Mouse (Mus musculus): ENCODE data around the gene Ifnab.

Ifnab gene

DNA sequence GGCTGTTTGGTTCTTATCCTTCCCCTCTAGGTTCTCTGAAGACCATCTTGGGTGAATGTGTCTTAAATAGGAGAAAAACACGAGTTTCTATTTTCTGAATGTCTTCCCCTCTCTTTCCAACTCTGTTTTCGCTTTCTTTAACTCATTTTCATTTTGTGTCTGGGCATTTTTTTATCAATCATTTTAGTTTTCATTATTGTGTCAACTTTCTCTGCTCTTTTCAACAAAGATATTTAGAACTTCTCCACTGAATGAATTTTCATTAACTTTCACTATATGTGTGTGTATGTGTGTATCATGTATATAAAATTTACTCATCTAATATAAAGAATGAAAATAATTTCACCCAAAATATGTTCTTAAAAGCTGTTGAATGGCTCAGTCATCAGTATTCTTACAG is at the start of gene Ifnab:
Gene Ifnab, minus strand, starts transcription at position 101 of the 400 bp plus-strand sequence.
- Histone ChIP-seq H3K27me3 (ENCODE audit: control insufficient read depth, insufficient read depth, low read length, poor library complexity, severe bottlenecking) (no peaks in the 10 kb centered on the region), H3K36me3 (ENCODE audit: control insufficient read depth, insufficient read depth, low read length, poor library complexity, severe bottlenecking) (no peaks in the 10 kb centered on the region)
- DNase-seq (ENCODE audit: low read depth, low spot score) = no peak

DNA sequence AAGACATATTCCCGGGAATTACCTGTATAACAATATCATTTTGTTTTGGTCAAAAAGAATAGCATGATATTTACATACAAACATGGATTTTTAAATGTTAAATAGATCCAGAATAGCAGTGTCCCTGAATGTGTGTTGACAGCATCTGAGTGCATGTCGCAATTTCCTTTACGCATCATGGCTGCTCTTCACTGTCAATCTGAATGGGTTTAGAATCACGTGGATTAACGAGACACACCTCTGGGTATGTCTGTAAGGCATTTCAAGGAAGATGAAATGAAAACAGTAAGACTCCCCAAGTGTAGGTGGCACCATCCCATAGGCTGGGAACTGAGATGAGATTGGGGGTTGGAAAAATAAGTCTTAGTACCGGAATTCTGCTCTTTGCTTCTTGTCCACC is 47.9 kb upstream of the Ifnab start:
- Histone ChIP-seq H3K27me3 (ENCODE audit: control insufficient read depth, insufficient read depth, low read length, poor library complexity, severe bottlenecking) (no peaks in the 10 kb centered on the region; the same call in 1 of the 2 replicates), H3K36me3 (ENCODE audit: control insufficient read depth, insufficient read depth, low read length, poor library complexity, severe bottlenecking) (no peaks in the 10 kb centered on the region)
- DNase-seq (ENCODE audit: low read depth, low spot score) = no peak

DNA sequence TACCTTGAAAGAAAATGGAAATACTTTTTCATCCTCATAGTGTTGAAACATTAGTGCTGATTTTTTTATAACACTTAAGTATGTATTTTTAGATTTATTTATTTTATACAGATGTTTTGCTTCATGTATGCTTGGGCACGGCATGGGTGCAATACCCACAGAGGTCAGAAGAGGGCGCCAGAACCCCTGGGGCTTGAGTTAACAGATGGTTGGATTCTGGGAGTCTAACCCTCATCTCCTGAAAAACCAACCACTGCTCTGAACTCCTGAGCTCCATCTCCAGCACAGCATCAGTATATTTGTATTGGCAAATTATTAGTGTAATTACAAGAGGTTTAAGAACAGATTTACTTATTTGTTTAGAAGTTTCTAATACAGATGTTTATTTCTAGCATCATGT is 47.3 kb upstream of the Ifnab start:
- H3K27me3 ChIP-seq (ENCODE audit: control insufficient read depth, insufficient read depth, low read length, poor library complexity, severe bottlenecking) = no peaks in the 10 kb centered on the region; the same call in 1 of the 2 replicates
- DNase-seq (ENCODE audit: low read depth, low spot score) = peak; percentile 85
- no peaks in the 10 kb centered on the region for H3K36me3 ChIP-seq (ENCODE audit: control insufficient read depth, insufficient read depth, low read length, poor library complexity, severe bottlenecking)

DNA sequence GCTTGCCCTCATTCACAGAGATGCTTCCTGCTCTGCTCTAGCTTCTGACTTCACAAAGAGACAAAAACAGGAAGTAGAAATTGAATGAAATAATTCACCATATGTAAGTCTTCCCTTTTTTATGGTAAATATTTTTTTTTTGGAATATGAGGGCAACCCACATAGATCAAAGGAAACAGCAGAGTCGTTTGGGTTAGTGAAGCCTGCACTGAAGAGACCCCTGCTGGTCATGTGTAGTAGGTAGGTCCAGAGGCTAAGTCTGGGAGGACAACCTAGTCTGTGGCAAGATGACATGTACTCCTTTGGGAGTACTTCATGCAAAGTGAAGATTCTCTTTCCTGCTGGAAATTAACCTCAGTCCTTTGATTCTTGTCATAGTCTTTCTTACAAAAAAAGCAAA is 36.2 kb upstream of the Ifnab start:
- no peaks in the 10 kb centered on the region for H3K36me3 ChIP-seq (ENCODE audit: control insufficient read depth, insufficient read depth, low read length, poor library complexity, severe bottlenecking)
- DNase-seq (ENCODE audit: low read depth, low spot score) = peak; percentile 71

DNA sequence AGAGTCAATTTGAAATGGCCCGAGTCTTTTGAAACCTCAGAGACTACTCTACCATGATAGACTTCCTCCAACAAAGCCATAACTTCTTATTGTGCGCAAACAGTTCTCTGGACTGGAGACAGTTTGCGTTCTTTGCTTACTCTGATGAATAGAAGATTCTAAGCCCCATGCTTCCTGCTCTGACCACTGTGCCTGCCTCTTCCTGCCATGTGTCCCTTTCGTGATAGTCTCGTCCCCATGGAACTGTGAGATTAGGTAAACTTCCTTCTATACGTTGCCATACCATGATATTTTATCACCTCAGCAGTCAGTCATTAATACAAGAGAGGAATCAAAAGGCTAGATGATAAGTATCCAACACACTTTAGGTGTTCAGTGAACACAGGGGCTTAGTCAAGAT is 35.6 kb upstream of the Ifnab start:
- Histone ChIP-seq H3K36me3 (ENCODE audit: control insufficient read depth, insufficient read depth, low read length, poor library complexity, severe bottlenecking) (no peaks in the 10 kb centered on the region), H3K27me3 (ENCODE audit: control insufficient read depth, insufficient read depth, low read length, poor library complexity, severe bottlenecking) (no peaks in the 10 kb centered on the region)
- peak; percentile 48 for DNase-seq (ENCODE audit: low read depth, low spot score)

More for the DNA sequence above, 36.2 kb upstream of the Ifnab start:
- H3K27me3 ChIP-seq (ENCODE audit: control insufficient read depth, insufficient read depth, low read length, poor library complexity, severe bottlenecking) = no peaks in the 10 kb centered on the region

DNA sequence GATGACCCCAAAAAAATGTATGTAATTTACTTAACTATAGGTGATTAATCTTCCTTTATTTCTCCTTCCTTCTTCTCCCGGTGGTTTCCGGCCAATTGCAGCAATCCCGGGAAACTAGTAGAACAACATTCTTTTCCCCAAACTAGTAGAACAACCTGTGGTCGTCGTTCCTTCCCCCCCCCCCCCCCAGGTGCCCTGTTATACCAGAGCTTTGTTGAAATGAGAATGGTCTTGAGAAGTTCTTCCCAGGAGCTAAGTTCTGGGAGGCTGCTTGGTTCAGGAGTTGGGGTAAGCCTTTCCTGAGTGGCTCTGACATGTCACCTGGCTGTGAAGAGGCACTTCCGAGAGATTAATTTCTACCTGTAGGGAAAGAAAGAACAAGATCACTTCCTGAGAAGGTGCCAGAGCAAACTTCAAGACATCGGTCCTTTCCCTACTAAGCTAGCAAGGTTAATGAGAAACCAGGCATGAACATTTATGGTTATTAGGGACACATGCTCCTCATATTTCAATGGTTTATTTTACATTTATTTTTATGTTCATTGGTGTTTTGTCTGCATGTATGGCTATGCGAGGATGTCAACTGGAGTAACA is 32.4 kb upstream of the Ifnab start:
- DNase-seq (ENCODE audit: low read depth, low spot score) = no peak
- Histone ChIP-seq H3K36me3 (ENCODE audit: control insufficient read depth, insufficient read depth, low read length, poor library complexity, severe bottlenecking) (no peaks in the 10 kb centered on the region), H3K27me3 (ENCODE audit: control insufficient read depth, insufficient read depth, low read length, poor library complexity, severe bottlenecking) (no peaks in the 10 kb centered on the region)

DNA sequence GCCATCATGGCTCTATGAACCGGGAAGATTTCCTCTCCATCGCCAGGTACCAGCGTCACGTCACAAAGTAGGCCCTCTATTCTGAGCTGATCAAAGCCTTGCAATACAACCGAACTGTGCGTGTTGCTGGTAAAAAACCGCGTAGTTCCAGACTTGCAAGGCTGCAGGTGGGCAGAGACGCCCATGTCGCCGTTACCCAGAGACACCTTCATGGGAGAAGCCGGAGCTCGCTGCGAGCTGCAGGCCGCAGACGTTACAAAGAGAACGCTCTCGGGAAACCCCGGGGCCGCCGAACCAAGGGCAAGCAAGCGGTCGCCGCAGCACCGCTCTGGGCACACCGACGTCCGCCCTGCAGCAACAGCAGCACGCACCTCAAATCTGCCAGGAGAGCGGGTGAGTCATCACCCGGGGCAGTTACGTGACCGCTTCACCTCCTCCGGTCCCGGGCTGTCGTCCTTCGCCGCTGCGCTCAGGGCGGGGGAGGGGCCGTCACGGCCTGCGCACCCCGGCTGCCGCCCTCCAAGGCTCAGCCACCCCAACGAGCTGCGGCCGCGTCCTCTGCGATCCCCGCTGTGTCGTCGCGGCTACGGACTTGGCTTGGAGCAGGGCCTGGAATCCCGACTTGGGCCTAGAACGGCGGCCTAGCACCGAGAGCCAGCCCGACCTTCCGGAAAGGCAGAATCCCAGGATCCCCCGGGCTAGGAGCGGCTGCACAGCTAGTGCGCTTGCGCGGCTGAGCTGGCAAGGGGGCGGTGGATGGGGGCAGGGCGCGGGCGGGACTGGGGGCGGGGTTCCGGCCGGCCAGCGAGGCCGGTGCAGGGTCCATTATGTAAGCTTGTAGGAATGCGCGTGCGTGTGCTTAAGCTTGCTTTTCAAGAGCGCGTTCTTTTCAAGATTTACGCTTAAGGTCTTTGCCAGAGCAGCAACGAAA is 30.9 kb upstream of the Ifnab start, which contains the start of the genes Gm26566 and Klhl9:
Gene Gm26566, plus strand, starts transcription at position 15 of the 931 bp plus-strand sequence.
Gene Klhl9, minus strand, starts transcription at position 675 of the 931 bp plus-strand sequence.
- peak; percentile 84 for DNase-seq (ENCODE audit: low read depth, low spot score)
- no peaks in the 10 kb centered on the region for H3K27me3 ChIP-seq (ENCODE audit: control insufficient read depth, insufficient read depth, low read length, poor library complexity, severe bottlenecking)
- no peaks in the 10 kb centered on the region for H3K36me3 ChIP-seq (ENCODE audit: control insufficient read depth, insufficient read depth, low read length, poor library complexity, severe bottlenecking)

DNA sequence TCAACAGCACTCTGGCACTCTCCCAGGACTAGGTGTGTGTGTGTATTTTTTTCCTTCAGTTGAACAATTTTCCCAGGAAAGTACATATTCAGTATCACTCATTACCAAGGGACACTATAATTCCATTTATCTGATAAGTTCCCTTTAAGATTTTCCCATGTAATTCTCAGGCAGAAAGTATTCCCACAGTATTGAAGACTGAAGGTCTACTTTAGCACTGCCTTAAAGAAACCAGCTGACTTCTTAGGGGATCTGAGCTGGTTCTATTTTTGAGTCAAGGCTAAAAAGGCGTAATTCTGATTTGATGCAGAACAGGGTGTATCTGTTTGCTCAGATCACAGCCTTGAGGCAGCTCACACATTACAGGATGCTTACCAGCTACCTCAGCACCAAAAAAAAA is 27.6 kb upstream of the Ifnab start:
- H3K36me3 ChIP-seq (ENCODE audit: control insufficient read depth, insufficient read depth, low read length, poor library complexity, severe bottlenecking) = no peaks in the 10 kb centered on the region
- H3K27me3 ChIP-seq (ENCODE audit: control insufficient read depth, insufficient read depth, low read length, poor library complexity, severe bottlenecking) = no peaks in the 10 kb centered on the region
- DNase-seq (ENCODE audit: low read depth, low spot score) = no peak

DNA sequence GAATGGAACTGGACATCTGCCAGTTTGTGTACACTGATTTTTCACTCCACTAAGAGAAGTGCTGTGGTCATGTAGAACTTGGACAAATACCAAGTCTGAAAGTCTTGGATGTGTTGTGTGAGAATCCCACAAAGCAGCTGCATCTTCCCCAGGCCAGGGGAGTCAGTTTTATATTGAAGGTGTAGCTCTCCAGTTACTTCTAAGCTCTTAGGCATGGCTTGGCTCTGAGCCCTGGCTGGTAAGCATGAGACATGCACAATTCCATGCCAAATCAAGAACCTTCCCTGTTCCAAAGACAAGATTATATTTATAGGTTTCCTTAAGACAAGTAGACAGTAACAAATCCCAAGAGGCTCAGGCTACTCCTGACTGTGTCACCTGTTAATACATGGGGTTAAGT is 23.9 kb upstream of the Ifnab start:
- Histone ChIP-seq H3K36me3 (ENCODE audit: control insufficient read depth, insufficient read depth, low read length, poor library complexity, severe bottlenecking) (no peaks in the 10 kb centered on the region), H3K27me3 (ENCODE audit: control insufficient read depth, insufficient read depth, low read length, poor library complexity, severe bottlenecking) (no peaks in the 10 kb centered on the region)
- no peak for DNase-seq (ENCODE audit: low read depth, low spot score)

DNA sequence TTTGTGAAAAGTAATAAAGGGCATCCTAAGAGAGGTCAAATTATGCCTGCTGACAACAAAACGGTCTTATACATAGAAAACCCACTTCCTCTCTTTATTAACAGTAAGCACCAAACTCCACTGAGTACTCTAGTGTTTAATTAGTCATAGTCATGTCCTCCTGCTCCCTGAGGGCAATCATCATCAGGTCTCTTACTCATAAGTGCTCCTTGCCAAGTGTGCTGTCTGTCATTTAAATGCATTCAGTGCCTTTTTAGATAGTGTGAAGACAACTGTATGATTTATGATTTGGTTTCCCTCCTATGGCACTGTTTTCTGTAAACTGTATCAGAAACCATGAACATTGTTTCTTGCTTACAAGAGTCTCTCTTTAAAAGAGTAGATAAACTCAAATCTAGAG is 23.1 kb upstream of the Ifnab start:
- Histone ChIP-seq H3K36me3 (ENCODE audit: control insufficient read depth, insufficient read depth, low read length, poor library complexity, severe bottlenecking) (no peaks in the 10 kb centered on the region), H3K27me3 (ENCODE audit: control insufficient read depth, insufficient read depth, low read length, poor library complexity, severe bottlenecking) (no peaks in the 10 kb centered on the region; the same call in 1 of the 2 replicates)
- DNase-seq (ENCODE audit: low read depth, low spot score) = no peak

DNA sequence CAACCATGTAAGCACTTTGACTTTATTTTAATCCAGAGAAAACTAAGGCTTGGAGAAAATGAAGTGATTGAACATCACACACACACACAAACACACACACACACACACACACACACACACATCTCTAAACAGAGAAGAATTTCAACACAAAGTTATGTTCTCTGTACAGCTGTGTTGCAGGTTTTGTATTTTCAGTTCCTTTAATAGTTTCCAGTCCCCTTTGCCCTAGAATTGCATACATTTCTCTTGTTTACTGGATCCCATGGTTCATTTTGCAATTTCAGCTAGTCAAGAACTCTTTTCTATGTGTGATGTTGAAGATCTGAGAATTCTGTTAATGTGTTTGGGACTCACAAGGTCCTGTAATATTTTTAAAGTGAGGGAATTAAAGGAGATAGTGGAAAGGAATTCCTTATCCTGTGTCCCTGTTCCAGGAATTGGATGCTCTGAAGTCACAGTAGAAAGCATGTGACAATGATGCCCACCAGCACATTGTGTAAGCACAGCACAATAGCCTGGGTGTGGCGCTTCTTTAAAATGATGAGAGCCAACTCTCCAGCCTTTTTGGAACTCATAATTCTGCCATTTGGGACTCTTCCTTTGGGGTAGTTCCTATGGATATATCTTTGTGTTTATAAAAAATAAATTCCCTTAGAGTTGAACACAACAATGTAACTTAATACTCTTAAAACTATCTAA is 16.1 kb upstream of the Ifnab start:
- no peaks in the 10 kb centered on the region; the same call in 1 of the 2 replicates for H3K27me3 ChIP-seq (ENCODE audit: control insufficient read depth, insufficient read depth, low read length, poor library complexity, severe bottlenecking)
- no peak for DNase-seq (ENCODE audit: low read depth, low spot score)
- H3K36me3 ChIP-seq (ENCODE audit: control insufficient read depth, insufficient read depth, low read length, poor library complexity, severe bottlenecking) = no peaks in the 10 kb centered on the region

DNA sequence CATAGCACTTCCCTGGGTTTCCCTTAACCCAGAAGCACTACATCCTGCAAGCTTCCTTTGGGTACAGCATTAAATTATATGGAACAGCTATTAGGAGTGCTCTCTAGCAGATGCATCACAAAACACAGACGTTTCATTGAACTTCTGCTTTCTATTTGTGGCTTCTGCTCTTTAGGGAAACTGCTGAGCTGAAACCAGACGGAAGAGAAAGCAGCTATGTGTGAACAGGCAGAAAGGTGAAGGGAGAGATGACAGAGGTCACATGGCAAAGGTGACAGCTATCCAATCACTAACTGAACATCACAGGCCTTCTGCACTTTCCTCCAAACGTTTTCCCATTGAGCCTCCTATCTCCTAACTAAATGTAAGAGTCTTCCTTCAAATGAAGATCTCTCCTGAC is 14.8 kb upstream of the Ifnab start:
- H3K36me3 ChIP-seq (ENCODE audit: control insufficient read depth, insufficient read depth, low read length, poor library complexity, severe bottlenecking) = no peaks in the 10 kb centered on the region
- DNase-seq (ENCODE audit: low read depth, low spot score) = peak; percentile 80
- H3K27me3 ChIP-seq (ENCODE audit: control insufficient read depth, insufficient read depth, low read length, poor library complexity, severe bottlenecking) = no peaks in the 10 kb centered on the region; the same call in 1 of the 2 replicates

DNA sequence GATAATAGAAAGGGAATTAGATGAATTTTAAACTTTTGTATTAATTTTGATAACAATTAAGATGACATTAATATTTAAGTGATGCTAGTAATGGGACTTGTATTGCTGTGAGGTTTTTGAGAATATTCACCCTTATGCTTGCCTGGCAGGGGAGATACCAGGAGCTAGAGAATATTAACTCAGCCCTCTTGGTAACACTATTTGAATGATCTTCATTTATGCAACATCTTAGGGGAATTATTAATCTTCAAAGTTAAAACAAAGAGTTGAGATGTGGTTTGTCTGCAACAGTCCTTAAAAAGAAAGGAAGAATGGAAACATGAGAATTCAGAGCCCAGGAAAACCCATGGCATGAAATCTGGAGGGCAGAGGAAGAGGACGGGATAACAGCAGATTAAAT is 8.1 kb upstream of the Ifnab start:
- Histone ChIP-seq H3K36me3 (ENCODE audit: control insufficient read depth, insufficient read depth, low read length, poor library complexity, severe bottlenecking) (no peaks in the 10 kb centered on the region), H3K27me3 (ENCODE audit: control insufficient read depth, insufficient read depth, low read length, poor library complexity, severe bottlenecking) (no peaks in the 10 kb centered on the region; the same call in 1 of the 2 replicates)
- no peak for DNase-seq (ENCODE audit: low read depth, low spot score)

DNA sequence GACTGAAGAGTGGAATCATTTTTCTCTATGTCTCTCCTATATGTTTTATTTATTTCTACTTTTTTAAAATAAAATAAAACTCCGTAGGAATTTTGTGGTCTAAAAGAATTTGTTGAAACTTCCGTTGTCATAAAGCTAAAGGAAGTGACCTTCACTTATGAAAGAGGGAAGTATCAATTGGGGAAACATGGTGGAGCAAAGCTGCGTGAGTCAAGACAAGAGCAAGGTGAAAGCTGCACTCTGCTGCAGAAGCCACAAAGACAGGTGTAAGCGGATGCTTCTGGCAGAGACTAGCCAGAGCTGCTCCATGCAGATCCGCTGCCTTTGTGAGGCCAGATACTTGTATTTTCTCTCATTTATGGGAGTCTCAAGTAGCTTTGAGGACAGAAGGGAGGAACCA is 7.6 kb upstream of the Ifnab start:
- no peaks in the 10 kb centered on the region for H3K36me3 ChIP-seq (ENCODE audit: control insufficient read depth, insufficient read depth, low read length, poor library complexity, severe bottlenecking)
- peak; percentile 35 for DNase-seq (ENCODE audit: low read depth, low spot score)
- H3K27me3 ChIP-seq (ENCODE audit: control insufficient read depth, insufficient read depth, low read length, poor library complexity, severe bottlenecking) = no peaks in the 10 kb centered on the region; the same call in 1 of the 2 replicates

DNA sequence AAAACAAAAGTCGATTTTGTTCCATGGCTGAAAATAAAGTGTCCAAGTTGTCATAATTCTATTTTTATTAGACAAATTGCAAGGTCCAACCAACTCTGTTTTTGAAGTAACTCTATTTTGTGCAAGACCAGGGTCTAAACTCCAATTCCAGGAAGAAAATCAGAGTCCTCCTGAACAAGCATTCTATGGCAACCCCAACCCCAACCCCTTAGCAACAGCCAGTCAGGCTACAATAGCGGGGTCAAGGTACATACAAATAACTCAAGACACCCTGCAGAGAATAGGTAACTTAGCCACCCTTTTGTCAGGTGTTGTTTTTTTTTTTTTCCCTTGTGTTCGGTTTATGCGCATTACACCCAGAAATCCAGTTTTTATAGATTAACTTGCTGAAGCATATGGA is 6.6 kb upstream of the Ifnab start:
- DNase-seq (ENCODE audit: low read depth, low spot score) = no peak
- Histone ChIP-seq H3K36me3 (ENCODE audit: control insufficient read depth, insufficient read depth, low read length, poor library complexity, severe bottlenecking) (no peaks in the 10 kb centered on the region), H3K27me3 (ENCODE audit: control insufficient read depth, insufficient read depth, low read length, poor library complexity, severe bottlenecking) (no peaks in the 10 kb centered on the region; the same call in 1 of the 2 replicates)
